Mouse (Mus musculus): ENCODE data around the gene Aprt.

GRCm38 (mm10) chr8:122569996-122570395, 6.7 kb downstream of the Aprt start:
- no peak for TF ChIP-seq EP300 (IDR thresholded peaks at IDR 0.05; ENCODE audit: low read depth)
- TF ChIP-seq CTCF (IDR thresholded peaks at IDR 0.05; ENCODE audit: low read depth) = no peak
